Mouse (Mus musculus) myocyte (in vitro differentiated cells): ENCODE results near the gene Mlana.

ENCODE experiments used
- CEBPB ChIP-seq: IDR thresholded peaks from 2 replicates; pipeline ENCODE4 v1.6.1; 2011; ENCODE audit warnings: mild to moderate bottlenecking, moderate library complexity; ENCODE audit not compliant: poor library complexity, insufficient read depth, severe bottlenecking
- E2F4 ChIP-seq: IDR thresholded peaks from one replicate; pipeline ENCODE4 v1.6.1; 2011; ENCODE audit warnings: mild to moderate bottlenecking, control low read depth, moderate library complexity; ENCODE audit not compliant: insufficient read depth
- MAX ChIP-seq: IDR thresholded peaks from one replicate; pipeline ENCODE4 v1.6.1; 2011; ENCODE audit warnings: low read depth, mild to moderate bottlenecking, control low read depth
- MYOD1 ChIP-seq, 3 experiments: IDR thresholded peaks; one replicate each; pipeline ENCODE4 v1.6.1; 2011; ENCODE audit warnings: control low read depth in 2 of 3, low read depth in 2 of 3, mild to moderate bottlenecking in 2 of 3, moderate library complexity in 1 of 3; ENCODE audit not compliant: insufficient read length in 2 of 3, control insufficient read depth in 1 of 3
- MYOG ChIP-seq, 3 experiments: IDR thresholded peaks; one replicate each; pipeline ENCODE4 v1.6.1; 2011; ENCODE audit warnings: control low read depth in 2 of 3, low read depth in 2 of 3, mild to moderate bottlenecking in 2 of 3; ENCODE audit not compliant: insufficient read length in 2 of 3, control insufficient read depth in 1 of 3, insufficient read depth in 1 of 3
- POLR2A ChIP-seq: IDR thresholded peaks from one replicate; pipeline ENCODE4 v1.6.1; 2011; ENCODE audit warnings: low read depth, mild to moderate bottlenecking, control low read depth, moderate library complexity; ENCODE audit not compliant: insufficient read length
- POLR2AphosphoS2 ChIP-seq: IDR thresholded peaks from one replicate; pipeline ENCODE4 v1.6.1; 2011; ENCODE audit warnings: low read depth, control low read depth; ENCODE audit not compliant: insufficient read length
- SRF ChIP-seq: IDR thresholded peaks from one replicate; pipeline ENCODE4 v1.6.1; 2011; ENCODE audit warnings: low read depth; ENCODE audit not compliant: control insufficient read depth, insufficient read length
- TCF12 ChIP-seq: IDR thresholded peaks from one replicate; pipeline ENCODE4 v1.6.1; 2011; ENCODE audit warnings: mild to moderate bottlenecking, control low read depth; ENCODE audit not compliant: poor library complexity, insufficient read depth, severe bottlenecking
- TCF3 ChIP-seq: IDR thresholded peaks from one replicate; pipeline ENCODE4 v1.6.1; 2011; ENCODE audit warnings: low read depth, control low read depth; ENCODE audit not compliant: insufficient read length
- USF1 ChIP-seq: IDR thresholded peaks from one replicate; pipeline ENCODE4 v1.6.1; 2011; ENCODE audit warnings: low read depth, mild to moderate bottlenecking, control low read depth, moderate library complexity

DNA sequence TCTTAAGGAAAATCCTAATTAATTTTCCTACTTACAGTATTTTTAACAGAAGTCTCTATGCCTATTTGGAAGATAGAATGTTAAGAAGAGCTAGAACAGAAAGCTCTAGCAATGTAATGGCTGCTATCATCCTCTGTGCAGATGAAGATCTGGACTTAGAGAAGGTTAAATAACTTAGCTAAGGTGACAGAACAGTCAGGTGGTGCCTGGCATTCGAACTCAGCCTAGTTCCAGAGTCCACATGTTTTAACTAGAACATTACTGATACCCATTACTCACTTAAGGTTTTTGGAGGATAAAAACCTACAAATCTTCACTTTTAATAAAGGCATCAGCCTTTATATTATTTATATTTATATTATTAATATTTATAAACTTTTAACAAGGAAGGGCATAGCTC lies 43.0 kb downstream of the Mlana start:
- TF ChIP-seq TCF3 (no peak), USF1 (no peak), SRF (no peak), E2F4 (no peak), POLR2A (no peak), CEBPB (no peak), MYOD1 (IDR thresholded peaks at IDR 0.05; ENCODE audit: control insufficient read depth in 1 of 3, insufficient read length in 2 of 3, low read depth in 2 of 3) (no peak), POLR2AphosphoS2 (no peak), MAX (no peak), TCF12 (no peak), MYOG (IDR thresholded peaks at IDR 0.05; ENCODE audit: control insufficient read depth in 1 of 3, insufficient read depth in 1 of 3, insufficient read length in 2 of 3, low read depth in 2 of 3) (no peak)
